Mouse (Mus musculus) heart, embryonic 16.5 days (tissue): ENCODE results near the gene Ppp1r13b. TPM values are rescaled to one million over a fixed set of nuclear protein-coding genes. Genes with fewer than 3 reads are reported as not detected.

ENCODE experiments used
- ATAC-seq: fragments of 200-750 bp; cut with Nextera tagmentation; replicated peaks from 2 replicates; pipeline ENCODE4 v1.8.0; 2017; ENCODE audit warnings: moderate number of reproducible peaks; ENCODE audit not compliant: insufficient read depth, low FRiP score; ENCODE audit errors: extremely low read depth
- H3K27ac ChIP-seq: fragments of 300-500 bp; sonication (generic); 2 replicates; pipeline ENCODE4 v1.5.1; 2014; ENCODE audit warnings: mild to moderate bottlenecking, low read length, control low read depth, moderate library complexity
- H3K27me3 ChIP-seq: fragments of 300-500 bp; sonication (generic); 2 replicates; pipeline ENCODE4 v1.6.1; 2014; ENCODE audit warnings: low read length, mixed read lengths; ENCODE audit not compliant: control insufficient read depth, insufficient read depth
- H3K36me3 ChIP-seq: fragments of 300-500 bp; sonication (generic); 2 replicates; pipeline ENCODE4 v1.6.1; 2014; ENCODE audit not compliant: control insufficient read depth, insufficient read depth
- H3K4me1 ChIP-seq: fragments of 300-500 bp; sonication (generic); 2 replicates; pipeline ENCODE4 v1.6.1; 2014; ENCODE audit warnings: low read length, mixed read lengths; ENCODE audit not compliant: control insufficient read depth, insufficient read depth
- H3K4me2 ChIP-seq: fragments of 300-500 bp; sonication (generic); 2 replicates; pipeline ENCODE4 v1.6.1; 2014; ENCODE audit warnings: low read depth, mild to moderate bottlenecking, control low read depth, low read length
- H3K4me3 ChIP-seq: fragments of 300-500 bp; sonication (generic); 2 replicates; pipeline ENCODE4 v1.5.1; 2014; ENCODE audit warnings: mild to moderate bottlenecking, control low read depth, low read length
- H3K9ac ChIP-seq: fragments of 300-500 bp; sonication (generic); 2 replicates; pipeline ENCODE4 v1.6.1; 2014; ENCODE audit warnings: low read length, control low read depth
- H3K9me3 ChIP-seq: fragments of 300-500 bp; sonication (generic); replicated peaks from 2 replicates; pipeline ENCODE4 v1.6.1; 2016; ENCODE audit warnings: low read length; ENCODE audit not compliant: control insufficient read depth
- WGBS: fragments of 180-500 bp; shearing (Covaris S2); extraction: QIAGEN DNeasy Blood & Tissue Kit; methylation state at CpG from one replicate; pipeline ENCODE4 v1.1.7; 2014; 5-methylcytosine and 5-hydroxymethylcytosine counted together
- polyA plus RNA-seq: library from polyadenylated mRNA; unstranded; fragments of >200 nt; fragmentation: Nextera tagmentation; extraction: Ambion mirVana; gene quantifications from 2 replicates; pipeline ENCODE4 v1.2.1, GENCODE M21; 2015

The Ppp1r13b gene
- polyA plus RNA-seq, 1 experiment from 2014 or later: 11.2 TPM

GRCm38 (mm10) chr12:111800459-111801183, 107.3 kb downstream of the Ppp1r13b start:
- WGBS: 66% methylated on average over 10 of the region's 10 CpGs
- no peaks in the 10 kb centered on the region for H3K27me3 ChIP-seq
- peaks cover 37% of the 10 kb centered on the region for H3K36me3 ChIP-seq
- H3K9ac ChIP-seq: no peak overlapping the region
- ATAC-seq: 0 out of 2 replicates have a peak, but pooled peaks have one; percentile 32
- no peak overlapping the region for H3K4me3 ChIP-seq
- H3K9me3 ChIP-seq: no peaks in the 10 kb centered on the region
- peak overlapping the region; percentile 53 for H3K27ac ChIP-seq
- no peak overlapping the region for H3K4me2 ChIP-seq
- peaks cover 8% of the 10 kb centered on the region; the same call in 1 of the 2 replicates for H3K4me1 ChIP-seq

DNA sequence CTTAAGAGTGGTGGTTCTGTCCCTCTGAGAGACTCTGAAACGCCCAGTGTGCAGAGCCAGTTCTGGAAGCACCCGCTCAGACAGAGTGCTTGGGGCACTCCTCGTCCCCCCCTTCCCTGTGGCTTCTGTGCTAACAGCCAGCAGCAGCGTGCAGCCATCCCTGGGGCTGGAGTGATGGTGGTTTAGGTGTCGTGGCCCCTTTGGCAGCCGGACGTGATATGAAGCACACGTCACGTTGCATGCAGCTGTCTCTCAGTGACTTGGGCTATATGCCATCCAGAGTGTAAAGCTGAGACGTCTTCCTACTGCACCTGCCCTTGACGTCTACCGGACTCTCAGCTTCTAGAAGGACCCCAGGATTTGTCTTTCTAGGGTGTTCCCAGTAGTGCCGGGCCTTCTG, 109.4 kb downstream of the Ppp1r13b start:
- H3K27me3 ChIP-seq: no peaks in the 10 kb centered on the region
- no peak overlapping the region for H3K9ac ChIP-seq
- peaks cover 11% of the 10 kb centered on the region for H3K4me1 ChIP-seq
- no peaks in the 10 kb centered on the region for H3K9me3 ChIP-seq
- no peak for ATAC-seq
- peaks cover 42% of the 10 kb centered on the region for H3K36me3 ChIP-seq
- no peak overlapping the region for H3K4me2 ChIP-seq
- no peak overlapping the region for H3K27ac ChIP-seq
- H3K4me3 ChIP-seq: no peak overlapping the region
- 89% methylated on average over 13 of the region's 13 CpGs for whole genome bisulfite sequencing

DNA sequence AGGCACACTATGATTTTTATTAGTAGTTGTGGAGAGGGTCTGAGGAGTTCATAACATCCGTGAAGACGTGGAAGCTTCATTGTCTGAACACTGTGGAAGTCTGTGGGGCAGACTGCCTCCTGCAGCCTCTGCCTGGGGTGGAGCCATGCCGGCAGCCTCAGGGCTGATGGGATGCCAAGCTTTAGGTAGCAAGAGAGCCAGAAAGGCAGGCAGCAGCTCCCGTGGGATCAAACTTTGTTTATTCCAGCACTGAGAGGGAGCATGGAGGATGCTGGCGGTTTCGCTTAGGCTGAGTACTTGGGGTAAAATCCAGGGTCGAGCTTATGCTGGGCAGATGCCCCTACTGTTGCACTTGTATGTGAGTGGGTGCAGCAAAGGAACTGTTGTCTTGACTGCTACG, 110.7 kb downstream of the Ppp1r13b start:
- Histone ChIP-seq H3K4me2 (no peak overlapping the region), H3K27me3 (no peaks in the 10 kb centered on the region), H3K9ac (no peak overlapping the region), H3K4me3 (no peak overlapping the region), H3K9me3 (no peaks in the 10 kb centered on the region), H3K36me3 (peaks cover 40% of the 10 kb centered on the region), H3K4me1 (peaks cover 15% of the 10 kb centered on the region), H3K27ac (no peak overlapping the region)
- no peak for ATAC-seq
- WGBS: 84% methylated on average over 8 of the region's 8 CpGs

- H3K4me1 ChIP-seq: peaks cover 12% of the 10 kb centered on the region
- no peak overlapping the region for H3K4me2 ChIP-seq
- H3K9ac ChIP-seq: no peak overlapping the region
- no peaks in the 10 kb centered on the region for H3K27me3 ChIP-seq
- WGBS: 88% methylated on average over 28 of the region's 28 CpGs
- H3K36me3 ChIP-seq: peaks cover 42% of the 10 kb centered on the region
- no peak overlapping the region for H3K27ac ChIP-seq
- no peak; the same call in 1 of the 2 replicates for ATAC-seq
- no peak overlapping the region for H3K4me3 ChIP-seq
- H3K9me3 ChIP-seq: no peaks in the 10 kb centered on the region
Measured at GRCm38 (mm10) chr12:111795180-111795895, 112.6 kb downstream of the Ppp1r13b start.

GRCm38 (mm10) chr12:111794526-111795179, 113.3 kb downstream of the Ppp1r13b start:
- Histone ChIP-seq H3K9ac (no peak overlapping the region), H3K27ac (peak overlapping the region; percentile 52; the same call in 1 of the 2 replicates), H3K4me3 (no peak overlapping the region), H3K4me1 (peaks cover 8% of the 10 kb centered on the region), H3K9me3 (no peaks in the 10 kb centered on the region), H3K36me3 (peaks cover 44% of the 10 kb centered on the region), H3K4me2 (no peak overlapping the region), H3K27me3 (no peaks in the 10 kb centered on the region)
- WGBS: 92% methylated on average over 18 of the region's 18 CpGs
- no peak for ATAC-seq

DNA sequence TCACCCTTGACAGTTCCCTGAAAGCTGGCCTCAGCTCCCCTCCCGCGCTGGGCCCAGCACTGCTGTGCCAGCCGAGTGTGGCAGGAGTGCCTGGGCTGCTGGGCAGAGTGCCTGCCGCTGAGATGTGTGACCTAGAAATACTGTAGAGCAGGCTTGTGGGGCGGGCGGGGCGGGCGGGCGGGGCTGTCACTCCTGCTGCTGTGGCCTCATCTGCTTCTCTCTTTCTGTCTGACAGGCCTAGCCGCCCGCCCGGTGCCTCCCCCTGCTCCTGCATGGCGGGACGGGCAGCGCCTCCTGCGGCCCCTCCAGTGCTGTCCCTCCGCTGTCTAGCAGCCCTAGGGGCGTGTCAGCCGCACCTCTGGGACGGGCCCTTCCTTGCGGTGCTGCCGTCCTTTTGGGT, 113.8 kb downstream of the Ppp1r13b start:
- Histone ChIP-seq H3K4me1 (peaks cover 8% of the 10 kb centered on the region), H3K4me3 (no peak overlapping the region), H3K27ac (peak overlapping the region; percentile 63; the same call in 1 of the 2 replicates), H3K9ac (no peak overlapping the region), H3K27me3 (no peaks in the 10 kb centered on the region), H3K9me3 (no peaks in the 10 kb centered on the region), H3K4me2 (no peak overlapping the region), H3K36me3 (peaks cover 44% of the 10 kb centered on the region)
- WGBS: 67% methylated on average over 21 of the region's 22 CpGs
- peak; percentile 80 for ATAC-seq

DNA sequence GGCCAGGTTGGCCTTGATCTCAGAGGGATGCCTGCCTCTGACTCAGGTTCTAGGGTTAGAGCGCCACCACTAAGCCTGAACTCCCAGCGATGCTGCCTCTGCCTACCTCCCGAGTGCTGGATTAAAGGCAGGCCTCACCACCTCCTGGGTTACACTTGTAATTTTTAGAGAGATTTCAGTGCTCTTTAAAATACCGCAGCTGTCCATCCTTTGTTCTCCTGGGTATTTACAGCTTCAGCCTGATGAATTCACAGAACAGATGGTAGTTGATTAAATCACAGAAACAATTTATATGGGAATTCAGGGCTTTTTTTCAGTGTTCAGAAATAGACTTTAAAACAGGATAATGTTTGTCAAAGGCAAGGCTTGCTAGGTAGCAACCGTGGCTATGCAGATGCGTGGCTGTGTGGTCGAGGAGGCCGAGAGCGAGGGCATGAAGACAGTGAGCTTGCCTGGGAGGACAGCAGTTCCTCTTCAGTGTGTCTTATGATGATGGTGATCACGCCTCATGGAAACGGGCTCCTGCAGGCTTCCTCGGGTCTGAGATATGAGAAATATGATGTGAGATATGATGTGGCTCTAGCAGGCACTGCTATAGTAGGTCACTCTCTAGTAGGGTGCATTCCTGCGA, 116.3 kb downstream of the Ppp1r13b start:
- no peak overlapping the region for H3K9ac ChIP-seq
- ATAC-seq: no peak
- peaks cover 62% of the 10 kb centered on the region for H3K36me3 ChIP-seq
- peaks cover 8% of the 10 kb centered on the region for H3K4me1 ChIP-seq
- H3K27ac ChIP-seq: no peak overlapping the region
- no peaks in the 10 kb centered on the region for H3K9me3 ChIP-seq
- H3K27me3 ChIP-seq: no peaks in the 10 kb centered on the region
- H3K4me3 ChIP-seq: no peak overlapping the region
- 90% methylated on average over 13 of the region's 13 CpGs for WGBS
- H3K4me2 ChIP-seq: no peak overlapping the region

- Histone ChIP-seq H3K27ac (no peak overlapping the region), H3K4me2 (no peak overlapping the region), H3K4me1 (peaks cover 8% of the 10 kb centered on the region), H3K27me3 (no peaks in the 10 kb centered on the region), H3K9me3 (no peaks in the 10 kb centered on the region), H3K4me3 (no peak overlapping the region), H3K9ac (no peak overlapping the region), H3K36me3 (peaks cover 67% of the 10 kb centered on the region)
- WGBS: 89% methylated on average over 7 of the region's 7 CpGs
- ATAC-seq: no peak
Measured at GRCm38 (mm10) chr12:111790631-111791030, 117.3 kb downstream of the Ppp1r13b start.
